Mouse (Mus musculus): ENCODE measurements around the gene Gm10778. TPM values are rescaled to one million over a fixed set of nuclear protein-coding genes. Genes with fewer than 3 reads are reported as not detected.
"Not testable (repeated sequence)": the region's sequence is repeated elsewhere in the genome, so short reads cannot be mapped to it uniquely, and the experiment has no call there.

The Gm10778 gene
- polyA plus RNA-seq, 1 experiment from 2014 or later = 3.4 TPM

GRCm38 (mm10) chr10:81644716-81645115, 4.1 kb upstream of the Gm10778 start:
- ATAC-seq (ENCODE audit: extremely low read depth, insufficient number of reproducible peaks, low FRiP score, low TSS enrichment) = no peak
- Histone ChIP-seq H3K27ac (replicated peaks) (no peak overlapping the region), H3K4me1 (peaks cover 32% of the 10 kb centered on the region), H3K9me3 (no peaks in the 10 kb centered on the region), H3K27me3 (replicated peaks) (no peaks in the 10 kb centered on the region), H3K36me3 (0 out of 2 replicates have a peak, but pooled peaks cover 4% of the 10 kb centered on the region), H3K9ac (no peak overlapping the region), H3K4me3 (no peak overlapping the region), H3K4me2 (peak overlapping the region; percentile 87; the same call in 1 of the 2 replicates)
- WGBS = 89% methylated on average over 18 of the region's 18 CpGs

GRCm38 (mm10) chr10:81645391-81645790, 3.5 kb upstream of the Gm10778 start:
- Histone ChIP-seq H3K4me1 (peaks cover 38% of the 10 kb centered on the region), H3K4me3 (no peak overlapping the region), H3K36me3 (0 out of 2 replicates have a peak, but pooled peaks cover 5% of the 10 kb centered on the region), H3K27ac (replicated peaks) (no peak overlapping the region), H3K4me2 (no peak overlapping the region), H3K9me3 (no peaks in the 10 kb centered on the region), H3K27me3 (replicated peaks) (no peaks in the 10 kb centered on the region), H3K9ac (no peak overlapping the region)
- no peak for ATAC-seq (ENCODE audit: extremely low read depth, insufficient number of reproducible peaks, low FRiP score, low TSS enrichment)
- 87% methylated on average over 4 of the region's 4 CpGs for WGBS

DNA sequence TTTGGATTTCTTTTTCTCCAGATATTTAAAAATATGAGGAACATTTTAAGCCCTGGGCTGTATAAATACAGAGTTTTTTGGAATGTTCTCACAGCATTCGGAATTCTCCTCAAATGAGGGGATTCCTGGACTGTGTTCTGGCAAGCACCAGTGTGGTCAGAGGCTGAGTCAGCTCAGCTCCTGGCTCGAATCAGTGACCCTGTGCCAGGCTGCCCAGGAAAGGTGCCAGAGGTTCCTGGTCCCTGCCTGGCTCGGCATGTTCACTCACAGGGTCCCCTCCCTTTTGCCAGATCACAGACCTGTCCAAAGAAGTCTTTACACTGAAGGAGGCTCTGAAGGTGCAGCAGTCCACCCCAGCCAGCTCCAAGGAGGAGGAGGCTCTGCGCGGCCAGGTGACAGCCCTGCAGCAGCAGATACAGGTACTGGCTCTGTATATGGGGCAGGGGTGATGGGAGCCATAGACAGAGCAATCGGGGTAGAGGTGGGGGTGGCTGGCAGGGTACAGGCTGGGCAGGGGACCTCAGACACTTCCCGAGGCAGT, 2.8 kb upstream of the Gm10778 start:
- peaks cover 38% of the 10 kb centered on the region for H3K4me1 ChIP-seq
- no peaks in the 10 kb centered on the region for H3K9me3 ChIP-seq
- no peak overlapping the region for H3K9ac ChIP-seq
- peaks cover 11% of the 10 kb centered on the region for H3K36me3 ChIP-seq
- no peak for ATAC-seq (ENCODE audit: extremely low read depth, insufficient number of reproducible peaks, low FRiP score, low TSS enrichment)
- WGBS = 74% methylated on average over 7 of the region's 7 CpGs
- H3K4me3 ChIP-seq = no peak overlapping the region
- H3K4me2 ChIP-seq = no peak overlapping the region
- no peak overlapping the region for H3K27ac ChIP-seq (replicated peaks)
- no peaks in the 10 kb centered on the region for H3K27me3 ChIP-seq (replicated peaks)

DNA sequence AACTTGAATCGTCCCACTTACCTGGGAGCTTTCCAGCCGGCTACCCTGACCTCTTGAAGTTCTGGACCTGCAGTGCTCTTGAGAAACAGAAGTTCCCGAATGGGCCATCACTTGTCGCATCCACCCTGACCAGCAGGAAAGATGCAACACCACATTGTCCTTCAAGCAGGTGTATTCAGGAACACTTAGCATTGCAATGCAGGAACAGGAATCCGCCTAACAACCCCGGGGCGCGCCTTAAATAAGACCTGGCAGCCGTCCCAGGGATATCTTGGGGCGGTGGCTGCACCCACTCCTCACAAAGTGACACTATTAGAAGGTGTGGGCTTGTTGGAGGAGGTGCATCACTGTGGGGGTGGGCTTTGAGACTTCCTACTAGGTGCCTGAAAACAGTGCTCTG, 6.3 kb downstream of the Gm10778 start:
- Histone ChIP-seq H3K36me3 (peaks cover 59% of the 10 kb centered on the region), H3K4me2 (no peak overlapping the region), H3K9ac (no peak overlapping the region), H3K27me3 (replicated peaks) (no peaks in the 10 kb centered on the region), H3K9me3 (peaks cover 34% of the 10 kb centered on the region), H3K27ac (replicated peaks) (no peak overlapping the region), H3K4me3 (no peak overlapping the region), H3K4me1 (peaks cover 5% of the 10 kb centered on the region)
- whole genome bisulfite sequencing = 89% methylated on average over 10 of the region's 10 CpGs
- ATAC-seq (ENCODE audit: extremely low read depth, insufficient number of reproducible peaks, low FRiP score, low TSS enrichment) = no peak

DNA sequence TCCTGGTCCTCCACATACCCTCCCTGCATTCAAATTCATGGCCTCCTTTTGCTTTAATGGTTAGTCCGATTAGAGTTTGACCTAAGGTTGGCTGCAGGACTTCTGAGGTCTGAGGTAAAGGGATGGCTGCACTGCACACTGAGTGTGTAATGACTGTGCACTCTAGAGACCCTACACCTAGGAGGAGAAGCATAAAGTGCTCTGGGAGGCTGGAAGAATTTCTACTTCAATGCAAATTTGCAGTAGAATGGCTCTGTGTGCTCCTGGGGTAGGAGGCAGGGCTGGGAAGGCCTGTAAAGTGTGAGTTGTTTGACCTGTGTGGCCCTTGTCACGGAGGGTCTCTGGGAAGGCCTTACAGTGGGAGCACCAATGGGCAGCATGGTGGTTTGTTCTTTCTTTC, 7.3 kb downstream of the Gm10778 start:
- no peak overlapping the region for H3K9ac ChIP-seq
- ATAC-seq (ENCODE audit: extremely low read depth, insufficient number of reproducible peaks, low FRiP score, low TSS enrichment) = no peak
- peaks cover 54% of the 10 kb centered on the region for H3K36me3 ChIP-seq
- 90% methylated on average over 2 of the region's 2 CpGs for WGBS
- H3K27me3 ChIP-seq (replicated peaks) = no peaks in the 10 kb centered on the region
- H3K4me1 ChIP-seq = no peaks in the 10 kb centered on the region
- H3K4me2 ChIP-seq = no peak overlapping the region
- no peak overlapping the region for H3K4me3 ChIP-seq
- H3K9me3 ChIP-seq = peaks cover 34% of the 10 kb centered on the region
- H3K27ac ChIP-seq (replicated peaks) = no peak overlapping the region

DNA sequence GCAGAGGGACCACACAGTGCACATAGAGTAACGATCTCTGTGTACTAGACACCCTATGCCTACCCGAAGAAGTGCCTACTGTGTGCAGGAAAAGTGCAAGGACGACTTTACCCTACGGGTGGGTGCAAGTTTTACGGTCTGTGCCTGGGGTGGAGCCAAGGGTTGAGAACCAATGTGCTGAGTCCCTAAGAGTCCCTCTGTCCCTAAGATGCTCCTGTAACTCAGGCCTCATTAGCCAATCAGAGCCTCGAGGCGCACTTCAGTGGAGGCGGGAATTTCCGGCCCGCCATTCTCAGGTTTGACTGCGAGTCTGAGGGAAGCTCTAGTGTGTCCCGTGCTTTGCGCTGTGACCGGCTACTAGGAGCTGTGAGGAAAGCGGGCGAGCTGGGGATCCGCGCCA, 38.3 kb downstream of the Gm10778 start:
- WGBS = no CpG with 5 or more reads among the region's 18 CpGs
- H3K9me3 ChIP-seq; H3K36me3 ChIP-seq; H3K9ac ChIP-seq; H3K27me3 ChIP-seq (replicated peaks); H3K4me1 ChIP-seq; H3K4me3 ChIP-seq; H3K4me2 ChIP-seq; H3K27ac ChIP-seq (replicated peaks); ATAC-seq (ENCODE audit: extremely low read depth, insufficient number of reproducible peaks, low FRiP score, low TSS enrichment): not testable (repeated sequence)

DNA sequence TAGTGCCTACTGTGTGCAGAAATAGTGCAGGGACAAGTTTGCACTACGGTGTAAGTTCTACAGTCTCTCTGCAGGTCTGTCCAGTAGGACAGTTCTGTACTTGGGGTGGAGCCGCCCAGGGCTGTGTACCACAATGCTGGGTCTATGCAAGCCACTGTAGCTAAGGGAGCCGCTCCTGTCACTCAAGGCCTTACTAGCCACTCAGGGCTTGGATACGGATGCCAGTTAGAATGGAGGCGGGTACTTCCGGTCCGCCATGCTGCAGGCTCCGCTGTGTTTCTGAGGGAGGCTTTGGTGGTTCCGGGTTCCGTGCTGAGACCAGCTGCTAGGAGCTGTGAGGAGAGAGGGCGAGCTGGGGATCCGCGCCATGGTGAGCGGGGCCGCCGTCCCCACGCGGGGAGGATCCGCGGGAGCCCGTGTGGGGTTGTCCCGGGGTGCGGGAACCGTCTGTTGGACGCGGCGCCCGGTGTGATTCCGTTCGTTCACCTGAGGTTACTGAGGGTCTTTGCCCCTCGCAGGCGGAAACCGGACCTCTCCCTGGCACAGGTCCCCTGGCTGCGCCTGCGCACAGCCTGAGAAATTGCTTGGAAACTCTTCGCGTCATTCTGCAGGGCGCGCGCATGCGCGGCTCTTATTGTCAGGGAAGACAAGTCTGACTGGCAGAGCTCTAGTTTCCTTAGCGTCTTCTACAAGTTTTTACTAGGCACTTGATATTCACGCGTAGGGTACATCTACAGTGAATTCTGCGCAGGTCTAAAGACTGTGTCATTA, 55.9 kb downstream of the Gm10778 start, which contains the start of gene Zfp433:
Gene Zfp433 (plus strand): TSS at position 295 of the 771 bp plus-strand sequence.
- not testable (repeated sequence) for H3K4me2 ChIP-seq; H3K36me3 ChIP-seq; H3K9ac ChIP-seq; H3K4me1 ChIP-seq; H3K27ac ChIP-seq (replicated peaks); H3K4me3 ChIP-seq; H3K27me3 ChIP-seq (replicated peaks); H3K9me3 ChIP-seq
- peak; percentile 93 for ATAC-seq (ENCODE audit: extremely low read depth, insufficient number of reproducible peaks, low FRiP score, low TSS enrichment)
- no CpG with 5 or more reads among the region's 46 CpGs for WGBS

Other genes with a start within 250 kb of the Gm10778 start
- gene Nfic, start 193.4 kb upstream of the Gm10778 start, polyA plus RNA-seq (2015; fragmentation: Nextera tagmentation; extraction: Ambion mirVana) = 56.6 and 57.4 TPM in 2 replicates
- 0.15 and 0.16 TPM in 2 replicates for gene Celf5, start 166.3 kb upstream of the Gm10778 start, polyA plus RNA-seq (2015; fragmentation: Nextera tagmentation; extraction: Ambion mirVana)
- gene Ncln, start 152.7 kb upstream of the Gm10778 start, polyA plus RNA-seq (2015; fragmentation: Nextera tagmentation; extraction: Ambion mirVana) = 51.7 and 53.8 TPM in 2 replicates
- 0.53 and 0.62 TPM in 2 replicates for gene S1pr4, start 148.9 kb upstream of the Gm10778 start, polyA plus RNA-seq (2015; fragmentation: Nextera tagmentation; extraction: Ambion mirVana)
- gene Gna15, start 124.8 kb upstream of the Gm10778 start, polyA plus RNA-seq (2015; fragmentation: Nextera tagmentation; extraction: Ambion mirVana) = 1.5 and 2.0 TPM in 2 replicates
- gene Gna11, start 103.9 kb upstream of the Gm10778 start, polyA plus RNA-seq (2015; fragmentation: Nextera tagmentation; extraction: Ambion mirVana) = 59.0 and 62.7 TPM in 2 replicates
- gene Aes, start 89.6 kb upstream of the Gm10778 start, polyA plus RNA-seq (2015; fragmentation: Nextera tagmentation; extraction: Ambion mirVana) = 629 and 649 TPM in 2 replicates
- gene Tle2, start 74.5 kb upstream of the Gm10778 start, polyA plus RNA-seq (2015; fragmentation: Nextera tagmentation; extraction: Ambion mirVana) = 23.4 and 26.4 TPM in 2 replicates
- 30.1 and 30.4 TPM in 2 replicates for gene Tle6, start 48.0 kb upstream of the Gm10778 start, polyA plus RNA-seq (2015; fragmentation: Nextera tagmentation; extraction: Ambion mirVana)
- gene BC025920, start 42.8 kb upstream of the Gm10778 start, polyA plus RNA-seq (2015; fragmentation: Nextera tagmentation; extraction: Ambion mirVana) = 0.44 and 0.64 TPM in 2 replicates
- 24.6 and 25.6 TPM in 2 replicates for gene Sirt6, start 21.3 kb upstream of the Gm10778 start, polyA plus RNA-seq (2015; fragmentation: Nextera tagmentation; extraction: Ambion mirVana)
- gene Ankrd24, start 20.5 kb upstream of the Gm10778 start, polyA plus RNA-seq (2015; fragmentation: Nextera tagmentation; extraction: Ambion mirVana) = 10.3 and 10.6 TPM in 2 replicates
- 8.3 and 8.9 TPM in 2 replicates for gene Zfp433, start 55.8 kb downstream of the Gm10778 start, polyA plus RNA-seq (2015; fragmentation: Nextera tagmentation; extraction: Ambion mirVana)
- 4.0 and 4.5 TPM in 2 replicates for gene Gm3055, start 122.1 kb downstream of the Gm10778 start, polyA plus RNA-seq (2015; fragmentation: Nextera tagmentation; extraction: Ambion mirVana)
- gene Gm4767, start 163.1 kb downstream of the Gm10778 start, polyA plus RNA-seq (2015; fragmentation: Nextera tagmentation; extraction: Ambion mirVana) = 2.2 TPM in 2 replicates
- gene Gm32687, start 214.9 kb downstream of the Gm10778 start, polyA plus RNA-seq (2015; fragmentation: Nextera tagmentation; extraction: Ambion mirVana) = 4.1 and 4.9 TPM in 2 replicates